Mouse (Mus musculus) naive thymus-derived CD4-positive, alpha-beta T cell, adult 2 months (primary cell): ENCODE data around the gene Boc.

Source experiments
- DNase-seq: peaks from one replicate; pipeline ENCODE4 v3.0.0-alpha.2; 2011; ENCODE audit warnings: low read depth

Boc gene

GRCm38 (mm10) chr16:44552726-44553125 lies 6.0 kb downstream of the Boc start:
- no peak for DNase-seq

- DNase-seq = no peak
Observed at GRCm38 (mm10) chr16:44552036-44552435, 6.7 kb downstream of the Boc start.

DNA sequence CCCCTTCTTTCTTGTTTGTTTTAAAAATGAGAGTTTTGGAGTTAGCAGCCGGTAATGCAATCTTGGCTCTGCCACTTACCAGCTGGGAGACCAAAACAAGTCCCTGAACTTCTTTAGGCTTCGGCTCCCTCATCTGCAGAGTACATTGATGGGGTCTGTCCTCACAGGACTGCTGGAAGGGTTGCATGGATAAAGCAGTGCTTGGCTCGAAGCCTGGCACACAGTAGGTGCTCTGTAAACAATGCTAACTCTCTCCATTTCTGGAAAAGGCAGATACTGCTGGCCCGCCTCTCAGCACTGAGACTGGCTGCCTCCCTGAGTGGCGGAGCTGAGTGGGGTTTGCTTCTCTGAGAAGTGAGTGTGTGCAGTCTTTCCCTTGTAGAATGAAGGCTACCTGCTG lies 7.2 kb downstream of the Boc start:
- DNase-seq = no peak

DNA sequence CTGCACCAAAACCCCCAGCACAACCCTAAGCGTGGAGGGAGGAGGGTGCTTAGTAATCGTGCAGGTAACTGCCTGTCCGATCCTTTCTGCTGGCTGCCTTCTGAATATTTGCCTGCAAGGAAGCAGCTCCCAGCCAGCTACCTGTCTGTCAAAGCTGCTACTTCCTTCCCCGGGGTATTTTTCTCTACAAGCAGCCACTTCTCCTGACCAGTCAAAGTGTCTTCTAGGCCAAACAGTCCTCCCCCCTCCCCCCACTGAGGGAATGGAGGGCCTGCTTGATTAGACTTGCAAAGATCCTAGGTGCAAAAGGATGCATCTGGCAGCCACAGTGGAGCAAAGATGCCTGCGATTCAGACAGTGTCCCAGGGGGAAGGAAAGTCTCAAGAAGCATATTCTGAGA lies 7.9 kb downstream of the Boc start:
- no peak for DNase-seq

- no peak for DNase-seq
Observed at GRCm38 (mm10) chr16:44549867-44550679, 8.6 kb downstream of the Boc start.

- DNase-seq = no peak
Observed at GRCm38 (mm10) chr16:44549381-44549780, 9.3 kb downstream of the Boc start.

GRCm38 (mm10) chr16:44547976-44548375 lies 10.7 kb downstream of the Boc start:
- DNase-seq = no peak

GRCm38 (mm10) chr16:44546831-44547230 lies 11.9 kb downstream of the Boc start:
- DNase-seq = peak; percentile 4

GRCm38 (mm10) chr16:44545939-44546338 lies 12.8 kb downstream of the Boc start:
- DNase-seq = no peak

DNA sequence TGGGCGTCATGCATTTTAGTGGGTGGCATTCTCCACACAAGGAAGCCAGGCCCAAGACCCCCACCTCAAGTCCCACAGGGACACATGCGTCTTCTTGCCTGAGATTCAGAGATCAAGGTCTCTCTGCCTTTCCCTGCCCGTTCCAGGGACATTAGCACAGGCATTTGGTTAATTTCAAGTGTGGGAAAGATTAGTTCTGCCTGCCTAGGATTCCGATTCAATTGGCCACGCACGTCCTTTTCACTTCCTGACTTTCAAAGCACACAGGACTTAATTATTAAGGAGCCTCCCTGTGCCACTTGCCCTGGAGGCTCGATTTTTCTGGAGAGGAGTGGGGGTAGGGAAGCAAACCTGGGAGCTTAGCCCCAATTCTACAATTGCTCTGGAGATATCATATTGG lies 13.5 kb downstream of the Boc start:
- DNase-seq = no peak

DNA sequence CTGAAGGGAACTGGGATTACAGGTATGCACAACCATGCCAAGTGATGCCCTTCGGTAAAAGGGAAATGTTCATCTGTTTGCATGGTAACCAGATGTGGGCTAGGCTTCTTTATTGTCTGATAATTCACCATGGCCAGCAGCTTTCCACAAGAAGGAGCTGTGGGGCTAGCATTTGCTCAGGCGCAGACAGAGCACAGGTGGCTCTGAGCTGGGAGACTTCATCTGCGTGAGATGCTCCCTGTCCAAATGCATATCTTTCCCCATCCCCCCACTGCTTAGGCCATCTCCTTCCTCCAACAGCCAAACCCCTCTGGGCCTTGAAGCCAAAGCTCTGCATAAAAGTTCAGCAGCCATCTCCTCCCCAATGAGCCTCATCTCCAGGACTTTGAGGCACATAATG lies 15.6 kb downstream of the Boc start:
- DNase-seq = no peak

DNA sequence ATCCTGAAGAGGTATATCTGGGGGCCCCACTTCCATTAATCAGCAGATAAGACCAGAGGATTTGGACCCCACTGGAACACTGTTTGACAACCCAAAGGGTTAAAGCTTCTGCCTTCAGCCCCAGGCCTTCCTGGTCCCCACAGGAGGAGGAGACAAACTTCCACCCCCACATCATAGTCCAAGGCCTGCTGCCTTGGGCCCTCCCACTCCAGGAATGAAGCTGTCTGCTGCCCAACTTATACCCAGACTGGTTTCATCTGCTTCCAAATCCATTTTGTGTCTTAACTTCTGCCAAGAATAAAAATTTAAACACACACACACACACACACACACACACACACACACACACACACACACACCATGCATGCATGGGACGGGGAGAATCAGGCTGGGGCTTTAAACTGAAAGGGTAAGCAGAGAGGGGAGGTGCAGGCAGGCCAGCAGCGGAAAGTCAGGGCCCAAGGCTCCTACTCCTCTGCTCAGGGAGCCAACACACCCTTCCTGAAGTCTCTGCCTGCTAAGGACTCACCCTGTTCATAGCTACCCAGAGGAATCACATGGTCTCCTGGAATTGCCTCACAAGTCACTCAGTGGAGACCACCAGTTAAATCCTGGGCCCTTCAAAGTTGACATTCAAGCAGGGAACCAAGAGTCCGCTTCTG lies 16.5 kb downstream of the Boc start:
- no peak for DNase-seq

DNA sequence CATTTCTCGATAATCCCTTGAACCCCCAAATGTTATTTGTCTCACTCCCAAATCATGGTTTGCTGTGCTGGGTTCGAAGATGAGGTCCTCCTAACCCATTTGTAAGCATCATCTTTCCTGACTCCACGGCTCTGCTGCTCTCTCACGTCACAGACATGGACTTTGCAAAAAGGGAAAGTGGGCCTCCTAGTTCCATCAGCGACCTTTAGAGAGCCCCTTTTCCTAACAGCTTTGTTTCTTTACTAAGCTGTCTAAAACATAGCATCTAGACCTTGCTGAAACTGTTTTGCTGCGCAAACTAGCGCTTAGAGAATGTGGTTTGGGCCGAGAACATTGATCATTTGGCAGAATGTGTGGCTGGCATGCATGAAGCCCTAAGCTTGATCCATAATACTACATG lies 19.1 kb downstream of the Boc start:
- no peak for DNase-seq

GRCm38 (mm10) chr16:44538401-44539395 lies 20.0 kb downstream of the Boc start:
- DNase-seq = no peak

GRCm38 (mm10) chr16:44534122-44534521 lies 24.6 kb downstream of the Boc start:
- DNase-seq = no peak

DNA sequence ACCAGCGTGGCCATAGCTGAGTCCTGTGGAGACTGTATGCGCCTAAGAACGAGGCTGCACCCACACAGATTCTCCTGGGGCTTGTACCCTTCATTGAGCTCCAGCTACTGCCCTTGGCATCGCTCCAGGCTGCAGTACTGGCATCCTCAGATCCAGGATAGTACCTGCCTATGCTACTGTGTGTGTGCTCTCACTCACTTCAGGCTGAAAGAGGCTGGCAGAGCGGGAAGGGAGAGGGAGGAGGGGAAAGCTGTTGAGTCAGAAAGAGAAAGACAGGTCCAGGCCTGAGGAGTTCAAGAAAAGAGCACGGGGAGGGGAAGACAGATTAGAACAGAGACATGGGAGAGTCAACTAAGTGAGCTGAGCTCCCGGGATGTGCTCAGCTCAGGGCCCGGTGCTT lies 25.2 kb downstream of the Boc start:
- no peak for DNase-seq

GRCm38 (mm10) chr16:44532851-44533250 lies 25.8 kb downstream of the Boc start:
- DNase-seq = no peak

GRCm38 (mm10) chr16:44531239-44531797 lies 27.4 kb downstream of the Boc start:
- DNase-seq = no peak

- no peak for DNase-seq
Observed at GRCm38 (mm10) chr16:44530829-44531228, 27.9 kb downstream of the Boc start.

- DNase-seq = no peak
Observed at GRCm38 (mm10) chr16:44530191-44530590, 28.5 kb downstream of the Boc start.

DNA sequence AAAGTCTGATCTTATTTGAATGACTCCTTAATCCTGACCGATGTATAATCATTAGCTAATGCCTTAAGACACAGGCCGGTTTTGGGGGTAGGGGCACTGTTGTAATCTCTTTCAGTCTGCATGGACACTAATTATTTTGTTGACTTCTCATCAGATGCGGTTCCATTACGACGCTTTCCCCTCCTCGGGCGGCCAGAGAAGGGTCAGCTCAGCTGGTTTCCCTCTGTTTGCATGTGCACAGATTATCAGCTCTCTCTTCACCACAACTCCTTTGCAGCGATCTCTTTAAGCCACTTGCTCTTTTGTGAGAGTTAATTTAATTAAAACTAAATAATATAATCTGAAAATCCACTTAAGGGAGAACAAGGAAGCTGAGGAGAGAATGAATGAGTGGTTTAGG lies 29.0 kb downstream of the Boc start:
- no peak for DNase-seq

GRCm38 (mm10) chr16:44528955-44529354 lies 29.7 kb downstream of the Boc start:
- no peak for DNase-seq
